Mouse (Mus musculus) cerebellum, adult 2 months (tissue): ENCODE results near the gene Rbm47.

Experiments used
- CTCF ChIP-seq: fragments of 200-500 bp; IDR thresholded peaks from 2 replicates; pipeline ENCODE4 v1.5.1; 2011; ENCODE audit warnings: low read depth, mild to moderate bottlenecking, control low read depth, low read length, moderate library complexity, borderline replicate concordance; ENCODE audit not compliant: insufficient read depth
- POLR2A ChIP-seq: fragments of 200-500 bp; IDR thresholded peaks from 2 replicates; pipeline ENCODE4 v1.6.1; 2011; ENCODE audit warnings: low read length, control low read depth, borderline replicate concordance; ENCODE audit not compliant: insufficient read depth

GRCm38 (mm10) chr5:66014437-66014836 lies 158.5 kb downstream of the Rbm47 start:
- TF ChIP-seq CTCF: no peak
- TF ChIP-seq POLR2A: no peak
